Comparison of ENCODE assay signal across 10 mouse cellular contexts in the genomic region with DNA sequence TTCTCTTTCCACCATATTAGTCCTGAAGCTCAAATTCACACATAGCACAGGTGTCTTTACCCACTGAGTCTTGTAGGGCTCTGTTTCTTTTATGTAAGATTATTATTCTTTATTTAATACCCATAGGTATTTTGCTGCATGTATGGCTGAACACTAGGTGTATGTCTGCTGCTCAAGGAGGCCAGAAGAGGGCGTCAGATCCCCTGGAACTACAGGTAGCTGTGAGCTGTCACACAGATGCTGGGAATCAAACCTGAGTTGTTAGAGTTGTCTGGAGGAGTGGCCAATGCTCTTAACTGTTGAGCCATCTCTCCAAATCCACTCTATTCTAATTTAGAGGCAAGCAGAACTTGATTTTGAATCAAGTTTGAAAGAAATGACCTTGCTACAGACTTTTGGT. TPM values are rescaled to one million over a fixed set of nuclear protein-coding genes. Genes with fewer than 3 reads are reported as not detected.
A peak's percentile ranks its signal among the peaks of the same experiment; 100 is the strongest.
DNase-seq lines count a peak whose midpoint lies in the region; ATAC-seq and TF ChIP-seq lines count a peak whose summit lies in the region.
"Had no signal": no experiment of that assay in that cellular context is flagged by ENCODE, and none has a peak within 500 bp of the region (broad histone marks: within the 10 kb centered on the region; RNA-seq: fewer than 3 reads in every experiment).

No protein-coding gene starts in this region.

- H3K27me3 ChIP-seq in heart, embryonic 10.5 days (ENCODE audit: insufficient read depth, poor library complexity, severe bottlenecking), result no peaks in the 10 kb centered on the region
- H3K27me3 ChIP-seq in lung, embryonic 14.5 days (ENCODE audit: insufficient read depth, low read length), result no peaks in the 10 kb centered on the region
- no peaks in the 10 kb centered on the region for H3K27me3 ChIP-seq in ES-Bruce4 (ENCODE audit: control insufficient read depth, insufficient read depth, low read length, poor library complexity, severe bottlenecking)
- no peaks in the 10 kb centered on the region for H3K27me3 ChIP-seq in embryonic facial prominence, embryonic 10.5 days (replicated peaks; ENCODE audit: low read depth, poor library complexity, severe bottlenecking)
- H3K27me3 ChIP-seq: heart, embryonic 15.5 days; limb, embryonic 13.5 days had no signal

- TF ChIP-seq POLR2A in ES-Bruce4 (IDR thresholded peaks at IDR 0.05; ENCODE audit: insufficient read depth, low read length), result no peak
- TF ChIP-seq POLR2A in cortical plate, adult 2 months (IDR thresholded peaks at IDR 0.05; ENCODE audit: extremely low read depth, insufficient read depth, low read length), result no peak

- WGBS in heart, embryonic 10.5 days, result 26% methylated on average over 1 of the region's 1 CpGs
- 17% methylated on average over 1 of the region's 1 CpGs for WGBS in lung, embryonic 14.5 days
- 24% methylated on average over 1 of the region's 1 CpGs for WGBS in embryonic facial prominence, embryonic 10.5 days

- ATAC-seq in lung, embryonic 14.5 days (ENCODE audit: insufficient read depth), result no peak

- no peak overlapping the region for H3K4me2 ChIP-seq in lung, embryonic 14.5 days
- H3K4me2 ChIP-seq: heart, embryonic 15.5 days; limb, embryonic 13.5 days had no signal

- H3K9ac ChIP-seq in lung, embryonic 14.5 days, result no peak overlapping the region
- H3K9ac ChIP-seq in ES-Bruce4 (ENCODE audit: low read depth, poor library complexity, severe bottlenecking), result no peak overlapping the region
- H3K9ac ChIP-seq: heart, embryonic 15.5 days; limb, embryonic 13.5 days had no signal

- H3K9me3 ChIP-seq in heart, embryonic 10.5 days, result no peaks in the 10 kb centered on the region
- H3K9me3 ChIP-seq in lung, embryonic 14.5 days (ENCODE audit: low read depth, low read length), result no peaks in the 10 kb centered on the region
- no peaks in the 10 kb centered on the region for H3K9me3 ChIP-seq in ES-Bruce4 (replicated peaks; ENCODE audit: control insufficient read depth, insufficient read depth, low read length, poor library complexity, severe bottlenecking)
- H3K9me3 ChIP-seq in embryonic facial prominence, embryonic 10.5 days, result no peaks in the 10 kb centered on the region
- H3K9me3 ChIP-seq: heart, embryonic 15.5 days; limb, embryonic 13.5 days had no signal

- peak; percentile 21 for DNase-seq in heart, adult 11 months
- no peak for DNase-seq in heart, embryonic 10.5 days (ENCODE audit: low spot score)
- DNase-seq in lung, embryonic 14.5 days, result no peak
- no peak for DNase-seq in lung, postnatal 14 days
- no peak for DNase-seq in embryonic facial prominence, embryonic 10.5 days (ENCODE audit: low spot score)
- no peak for DNase-seq in adrenal gland, adult 18-20 months (ENCODE audit: low spot score in 2 of 2)

- H3K36me3 ChIP-seq in heart, embryonic 10.5 days, result peaks cover 58% of the 10 kb centered on the region
- peaks cover 54% of the 10 kb centered on the region; the same call in 1 of the 2 replicates for H3K36me3 ChIP-seq in lung, embryonic 14.5 days (ENCODE audit: insufficient read depth)
- H3K36me3 ChIP-seq in ES-Bruce4 (ENCODE audit: control insufficient read depth, insufficient read depth, low read length, poor library complexity, severe bottlenecking), result no peaks in the 10 kb centered on the region
- H3K36me3 ChIP-seq in embryonic facial prominence, embryonic 10.5 days (replicated peaks), result peaks cover 73% of the 10 kb centered on the region

- H3K4me1 ChIP-seq in heart, embryonic 10.5 days, result peaks cover 9% of the 10 kb centered on the region; the same call in 1 of the 2 replicates
- no peaks in the 10 kb centered on the region for H3K4me1 ChIP-seq in lung, embryonic 14.5 days (ENCODE audit: insufficient read depth)
- no peaks in the 10 kb centered on the region for H3K4me1 ChIP-seq in ES-Bruce4 (ENCODE audit: control insufficient read depth, insufficient read depth, low read length)
- H3K4me1 ChIP-seq in cortical plate, adult 2 months (ENCODE audit: control insufficient read depth, insufficient read depth, low read length), result no peaks in the 10 kb centered on the region
- H3K4me1 ChIP-seq in embryonic facial prominence, embryonic 10.5 days, result no peaks in the 10 kb centered on the region
- H3K4me1 ChIP-seq: heart, embryonic 15.5 days; limb, embryonic 13.5 days had no signal

- TF ChIP-seq CTCF in lung, embryonic 14.5 days (IDR thresholded peaks at IDR 0.05; ENCODE audit: low read depth), result 0 out of 2 replicates have a peak, but pooled peaks have one; percentile 10
- TF ChIP-seq CTCF in ES-Bruce4 (IDR thresholded peaks at IDR 0.05; ENCODE audit: low read depth, low read length), result peak; percentile 70
- TF ChIP-seq CTCF in cortical plate, adult 2 months (IDR thresholded peaks at IDR 0.05; ENCODE audit: extremely low read depth, insufficient read depth, low read length), result 0 out of 2 replicates have a peak, but pooled peaks have one; percentile 9

- no peak for TF ChIP-seq EP300 in ES-Bruce4 (IDR thresholded peaks at IDR 0.05; ENCODE audit: insufficient read depth, low read depth, low read length)

- H3K4me3 ChIP-seq in heart, embryonic 10.5 days, result no peak overlapping the region
- no peak overlapping the region for H3K4me3 ChIP-seq in lung, embryonic 14.5 days (ENCODE audit: low read depth, low read length)
- H3K4me3 ChIP-seq in ES-Bruce4 (ENCODE audit: low read depth, low read length), result no peak overlapping the region
- H3K4me3 ChIP-seq in cortical plate, adult 2 months (ENCODE audit: insufficient read depth, low read length), result no peak overlapping the region
- no peak overlapping the region for H3K4me3 ChIP-seq in embryonic facial prominence, embryonic 10.5 days
- H3K4me3 ChIP-seq: heart, embryonic 15.5 days; limb, embryonic 13.5 days had no signal

- no peak overlapping the region for H3K27ac ChIP-seq in heart, embryonic 10.5 days
- no peak overlapping the region for H3K27ac ChIP-seq in lung, embryonic 14.5 days (ENCODE audit: low read depth)
- no peak overlapping the region for H3K27ac ChIP-seq in ES-Bruce4 (ENCODE audit: insufficient read depth, low read length)
- H3K27ac ChIP-seq in cortical plate, adult 2 months (ENCODE audit: insufficient read depth, low read length), result no peak overlapping the region
- H3K27ac ChIP-seq in embryonic facial prominence, embryonic 10.5 days (replicated peaks), result no peak overlapping the region
- H3K27ac ChIP-seq: heart, embryonic 15.5 days; limb, embryonic 13.5 days had no signal

RNA-seq across cellular contexts. Expression of a gene that starts 29.0 kb away (rescaled TPM):
- polyA plus RNA-seq in heart, embryonic 10.5 days (2016; fragmentation: Nextera tagmentation; extraction: Ambion mirVana), result 20.0 and 23.2 TPM in 2 replicates
- polyA plus RNA-seq in lung, embryonic 14.5 days (2014; fragmentation: Nextera tagmentation; extraction: Ambion mirVana), result 24.0 and 24.6 TPM in 2 replicates
- 9.3 and 10.4 TPM in 2 replicates for polyA plus RNA-seq in ES-Bruce4 (2011; ENCODE audit: insufficient read depth, insufficient read length, low read depth, missing spikeins)
- polyA plus RNA-seq in cortical plate, adult 2 months (2012; rRNA removed), result 25.4 and 26.2 TPM in 2 replicates
- 20.0 and 23.1 TPM in 2 replicates for polyA plus RNA-seq in embryonic facial prominence, embryonic 10.5 days (2016; fragmentation: Nextera tagmentation; extraction: Ambion mirVana)
- total RNA-seq in adrenal gland, adult 18-20 months (2021), result 10 to 100 TPM; 20.7 to 20.8 TPM

RNA-seq across cellular contexts. Expression of a gene that starts 30.7 kb away (rescaled TPM):
- 170 and 220 TPM in 2 replicates for polyA plus RNA-seq in heart, embryonic 10.5 days (2016; fragmentation: Nextera tagmentation; extraction: Ambion mirVana)
- polyA plus RNA-seq in lung, embryonic 14.5 days (2014; fragmentation: Nextera tagmentation; extraction: Ambion mirVana), result 281 and 288 TPM in 2 replicates
- polyA plus RNA-seq in ES-Bruce4 (2011; ENCODE audit: insufficient read depth, insufficient read length, low read depth, missing spikeins), result 148 and 152 TPM in 2 replicates
- polyA plus RNA-seq in cortical plate, adult 2 months (2012; rRNA removed), result 31.0 and 33.9 TPM in 2 replicates
- 269 and 272 TPM in 2 replicates for polyA plus RNA-seq in embryonic facial prominence, embryonic 10.5 days (2016; fragmentation: Nextera tagmentation; extraction: Ambion mirVana)
- total RNA-seq in adrenal gland, adult 18-20 months (2021), result 10 to 100 TPM in 1 of 2 experiments, 1 to 10 TPM in 1; 7.7 to 11.9 TPM

RNA-seq across cellular contexts. Expression of a gene that starts 58.7 kb away (rescaled TPM):
- 108 and 118 TPM in 2 replicates for polyA plus RNA-seq in heart, embryonic 10.5 days (2016; fragmentation: Nextera tagmentation; extraction: Ambion mirVana)
- polyA plus RNA-seq in lung, embryonic 14.5 days (2014; fragmentation: Nextera tagmentation; extraction: Ambion mirVana), result 69.2 and 71.2 TPM in 2 replicates
- 80.1 and 85.7 TPM in 2 replicates for polyA plus RNA-seq in ES-Bruce4 (2011; ENCODE audit: insufficient read depth, insufficient read length, low read depth, missing spikeins)
- 172 and 175 TPM in 2 replicates for polyA plus RNA-seq in cortical plate, adult 2 months (2012; rRNA removed)
- 82.6 and 89.3 TPM in 2 replicates for polyA plus RNA-seq in embryonic facial prominence, embryonic 10.5 days (2016; fragmentation: Nextera tagmentation; extraction: Ambion mirVana)
- total RNA-seq in adrenal gland, adult 18-20 months (2021), result 10 to 100 TPM; 81.5 to 83.4 TPM

Comparison
In these comparisons a context has a peak if more than half of its experiments do, and no peak if none do; other contexts are left out.
1. CTCF ChIP-seq: peak in every context shown above with its lines; median percentile 70 in ES-Bruce4; 10 in lung, embryonic 14.5 days; 9 in cortical plate, adult 2 months.